Mouse (Mus musculus) frontal cortex, postnatal 36 days (tissue): ENCODE results near the gene Spaca7.
"Not testable (repeated sequence)": the region's sequence is repeated elsewhere in the genome, so short reads cannot be mapped to it uniquely, and the experiment has no call there.

ENCODE experiments used
- DNase-seq, 2 experiments: peaks; one replicate each; pipeline ENCODE4 v3.0.0; 2022; ENCODE audit warnings: low spot score in 2 of 2

Spaca7 gene

GRCm38 (mm10) chr8:12572814-12573534 is at the start of gene Spaca7:
Gene Spaca7 (plus strand): TSS chr8:12573029.
- DNase-seq, result no peak

- no peak for DNase-seq
Measured at GRCm38 (mm10) chr8:12524279-12524678, 48.5 kb upstream of the Spaca7 start.

GRCm38 (mm10) chr8:12528659-12529058 is 44.2 kb upstream of the Spaca7 start:
- no peak for DNase-seq

- peak in 1 of 2 experiments; percentile 15 for DNase-seq
Measured at GRCm38 (mm10) chr8:12535617-12536016, 37.2 kb upstream of the Spaca7 start.

- no peak for DNase-seq
Measured at GRCm38 (mm10) chr8:12536306-12536705, 36.5 kb upstream of the Spaca7 start.

GRCm38 (mm10) chr8:12545236-12545635 is 27.6 kb upstream of the Spaca7 start:
- no peak for DNase-seq

- DNase-seq, result no peak
Measured at GRCm38 (mm10) chr8:12545671-12546070, 27.2 kb upstream of the Spaca7 start.

- no peak for DNase-seq
Measured at GRCm38 (mm10) chr8:12547466-12548220, 25.2 kb upstream of the Spaca7 start.

GRCm38 (mm10) chr8:12548255-12548654 is 24.6 kb upstream of the Spaca7 start:
- DNase-seq, result no peak

- DNase-seq, result no peak
Measured at GRCm38 (mm10) chr8:12548680-12549079, 24.1 kb upstream of the Spaca7 start.

- no peak for DNase-seq
Measured at GRCm38 (mm10) chr8:12555515-12556145, 17.2 kb upstream of the Spaca7 start.

GRCm38 (mm10) chr8:12558786-12559185 is 14.0 kb upstream of the Spaca7 start:
- DNase-seq, result no peak

- peak; percentile 65 to 73 for DNase-seq
Measured at GRCm38 (mm10) chr8:12561403-12561960, 11.3 kb upstream of the Spaca7 start.

- peak; percentile 34 to 61 for DNase-seq
Measured at GRCm38 (mm10) chr8:12564307-12564706, 8.5 kb upstream of the Spaca7 start.

GRCm38 (mm10) chr8:12565488-12565887 is 7.3 kb upstream of the Spaca7 start:
- DNase-seq, result no peak

- DNase-seq, result no peak
Measured at GRCm38 (mm10) chr8:12566509-12566908, 6.3 kb upstream of the Spaca7 start.

GRCm38 (mm10) chr8:12576003-12576402 is 3.2 kb downstream of the Spaca7 start:
- no peak for DNase-seq

GRCm38 (mm10) chr8:12576739-12577138 is 3.9 kb downstream of the Spaca7 start:
- DNase-seq, result no peak

GRCm38 (mm10) chr8:12579339-12579999 is 6.6 kb downstream of the Spaca7 start:
- not testable (repeated sequence) for DNase-seq

GRCm38 (mm10) chr8:12583785-12584184 is 11.0 kb downstream of the Spaca7 start:
- DNase-seq, result no peak

- peak; percentile 84 to 88 for DNase-seq
Measured at GRCm38 (mm10) chr8:12607223-12607622, 34.4 kb downstream of the Spaca7 start.

- DNase-seq, result no peak
Measured at GRCm38 (mm10) chr8:12608810-12609209, 36.0 kb downstream of the Spaca7 start.
